Comparison of ENCODE assay signal across 8 mouse cellular contexts in genomic region chr6:145359470-145360430, GRCm38 (mm10).
DNase-seq lines count a peak whose midpoint lies in the region; ATAC-seq lines count a peak whose summit lies in the region.

No protein-coding gene starts in this region.

- H3K27ac ChIP-seq in midbrain, embryonic 10.5 days (replicated peaks), result peak overlapping the region; percentile 28; the same call in 1 of the 2 replicates
- H3K27ac ChIP-seq in midbrain, embryonic 16.5 days (ENCODE audit: low read length), result no peak overlapping the region
- peak overlapping the region; percentile 24; the same call in 1 of the 2 replicates for H3K27ac ChIP-seq in embryonic facial prominence, embryonic 14.5 days (replicated peaks; ENCODE audit: low read depth, low read length)
- H3K27ac ChIP-seq in limb, embryonic 13.5 days, result peak overlapping the region; percentile 63; the same call in 1 of the 2 replicates
- H3K27ac ChIP-seq in neural tube, embryonic 12.5 days, result no peak overlapping the region

- no peak for ATAC-seq in midbrain, embryonic 16.5 days
- ATAC-seq in embryonic facial prominence, embryonic 14.5 days (ENCODE audit: low read depth), result no peak; the same call in 1 of the 2 replicates
- ATAC-seq in limb, embryonic 13.5 days (ENCODE audit: low FRiP score, low read depth), result no peak; the same call in 1 of the 2 replicates
- no peak for ATAC-seq in neural tube, embryonic 12.5 days (ENCODE audit: low FRiP score, low read depth)

- peaks cover 8% of the 10 kb centered on the region; the same call in 1 of the 2 replicates for H3K9me3 ChIP-seq in midbrain, embryonic 10.5 days (replicated peaks)
- H3K9me3 ChIP-seq in midbrain, embryonic 16.5 days (replicated peaks; ENCODE audit: control insufficient read depth, low read length, poor library complexity, severe bottlenecking), result no peaks in the 10 kb centered on the region
- peaks cover 7% of the 10 kb centered on the region; the same call in 1 of the 2 replicates for H3K9me3 ChIP-seq in embryonic facial prominence, embryonic 14.5 days (ENCODE audit: control insufficient read depth, low read length)
- H3K9me3 ChIP-seq in limb, embryonic 13.5 days, result peaks cover 6% of the 10 kb centered on the region; the same call in 1 of the 2 replicates
- H3K9me3 ChIP-seq in neural tube, embryonic 12.5 days, result no peaks in the 10 kb centered on the region

- DNase-seq in midbrain, embryonic 10.5 days (ENCODE audit: low spot score), result peak; percentile 43
- DNase-seq in adrenal gland, adult 18-20 months (ENCODE audit: low spot score in 2 of 2), result peak; percentile 40 to 48
- peak; percentile 80 for DNase-seq in embryonic facial prominence, embryonic 14.5 days (ENCODE audit: low spot score)
- DNase-seq in hindlimb bud, embryonic 11.5 days (ENCODE audit: extremely low spot score, low read depth, low spot score), result peak; percentile 89
- DNase-seq in thymus, postnatal 25 days, result peak; percentile 57

- no peaks in the 10 kb centered on the region for H3K36me3 ChIP-seq in midbrain, embryonic 10.5 days
- no peaks in the 10 kb centered on the region for H3K36me3 ChIP-seq in midbrain, embryonic 16.5 days (ENCODE audit: control insufficient read depth, insufficient read depth, low read length)
- H3K36me3 ChIP-seq in embryonic facial prominence, embryonic 14.5 days (ENCODE audit: control insufficient read depth, insufficient read depth, low read length), result no peaks in the 10 kb centered on the region
- H3K36me3 ChIP-seq in limb, embryonic 13.5 days, result no peaks in the 10 kb centered on the region
- H3K36me3 ChIP-seq in neural tube, embryonic 12.5 days, result no peaks in the 10 kb centered on the region

- no peak overlapping the region for H3K9ac ChIP-seq in midbrain, embryonic 16.5 days (ENCODE audit: low read depth, low read length)
- H3K9ac ChIP-seq in embryonic facial prominence, embryonic 14.5 days (ENCODE audit: low read depth, low read length), result no peak overlapping the region
- no peak overlapping the region for H3K9ac ChIP-seq in limb, embryonic 13.5 days
- H3K9ac ChIP-seq in neural tube, embryonic 12.5 days, result no peak overlapping the region

- 0 out of 2 replicates have a peak, but pooled peaks cover 3% of the 10 kb centered on the region for H3K27me3 ChIP-seq in midbrain, embryonic 10.5 days (ENCODE audit: low read depth, poor library complexity, severe bottlenecking)
- no peaks in the 10 kb centered on the region for H3K27me3 ChIP-seq in midbrain, embryonic 16.5 days (ENCODE audit: control insufficient read depth, insufficient read depth, low read depth, low read length)
- H3K27me3 ChIP-seq in embryonic facial prominence, embryonic 14.5 days (replicated peaks; ENCODE audit: control insufficient read depth, insufficient read depth, low read length), result no peaks in the 10 kb centered on the region
- H3K27me3 ChIP-seq in limb, embryonic 13.5 days, result no peaks in the 10 kb centered on the region
- H3K27me3 ChIP-seq in neural tube, embryonic 12.5 days (replicated peaks), result no peaks in the 10 kb centered on the region

- no peak overlapping the region for H3K4me3 ChIP-seq in midbrain, embryonic 10.5 days
- H3K4me3 ChIP-seq in midbrain, embryonic 16.5 days (ENCODE audit: low read depth, low read length), result no peak overlapping the region
- no peak overlapping the region for H3K4me3 ChIP-seq in embryonic facial prominence, embryonic 14.5 days (ENCODE audit: low read depth, low read length)
- no peak overlapping the region for H3K4me3 ChIP-seq in limb, embryonic 13.5 days
- no peak overlapping the region for H3K4me3 ChIP-seq in neural tube, embryonic 12.5 days

- WGBS in midbrain, embryonic 10.5 days, result 50% methylated on average over 26 of the region's 26 CpGs
- WGBS in midbrain, embryonic 16.5 days, result 39% methylated on average over 26 of the region's 26 CpGs
- WGBS in embryonic facial prominence, embryonic 14.5 days, result 36% methylated on average over 26 of the region's 26 CpGs
- WGBS in limb, embryonic 13.5 days, result 34% methylated on average over 26 of the region's 26 CpGs
- 44% methylated on average over 26 of the region's 26 CpGs for WGBS in neural tube, embryonic 12.5 days

- H3K4me1 ChIP-seq in midbrain, embryonic 10.5 days, result peaks cover 6% of the 10 kb centered on the region
- H3K4me1 ChIP-seq in midbrain, embryonic 16.5 days (ENCODE audit: control insufficient read depth, insufficient read depth, low read length), result no peaks in the 10 kb centered on the region
- peaks cover 36% of the 10 kb centered on the region for H3K4me1 ChIP-seq in embryonic facial prominence, embryonic 14.5 days (ENCODE audit: control insufficient read depth, insufficient read depth, low read length)
- H3K4me1 ChIP-seq in limb, embryonic 13.5 days, result peaks cover 71% of the 10 kb centered on the region
- no peaks in the 10 kb centered on the region for H3K4me1 ChIP-seq in neural tube, embryonic 12.5 days

- H3K4me2 ChIP-seq in midbrain, embryonic 16.5 days (ENCODE audit: low read length), result no peak overlapping the region
- 0 out of 2 replicates have a peak overlapping the region, but pooled peaks have one; percentile 23 for H3K4me2 ChIP-seq in embryonic facial prominence, embryonic 14.5 days (ENCODE audit: low read depth, low read length)
- peak overlapping the region; percentile 49 for H3K4me2 ChIP-seq in limb, embryonic 13.5 days (replicated peaks)
- H3K4me2 ChIP-seq in neural tube, embryonic 12.5 days (replicated peaks), result peak overlapping the region; percentile 27

Comparison
In these comparisons a context has a peak if more than half of its experiments do, and no peak if none do; other contexts are left out.
1. H3K27ac ChIP-seq: peak in midbrain, embryonic 10.5 days (single experiment), embryonic facial prominence, embryonic 14.5 days (single experiment) and limb, embryonic 13.5 days (single experiment); none in midbrain, embryonic 16.5 days (single experiment) and neural tube, embryonic 12.5 days (single experiment).
2. Peak in every context shown above with its lines, with median percentiles within 50 percentile points of each other: DNase-seq.